Mouse (Mus musculus) CD4-positive, CD25-positive, alpha-beta regulatory T cell, adult 2 months (primary cell): Measurements from ENCODE around the gene Prdm10.

ENCODE experiments used
- DNase-seq: peaks from one replicate; pipeline ENCODE4 v3.0.0-alpha.2; 2012; ENCODE audit warnings: low read depth, low spot score

The Prdm10 gene

GRCm38 (mm10) chr9:31262226-31263105, 17.9 kb upstream of the Prdm10 start:
- DNase-seq: no peak

- no peak for DNase-seq
These were observed 14.2 kb upstream of the Prdm10 start for GRCm38 (mm10) chr9:31266013-31266659.

GRCm38 (mm10) chr9:31271221-31272015, 8.9 kb upstream of the Prdm10 start:
- DNase-seq: peak; percentile 25

- no peak for DNase-seq
These were observed 8.2 kb upstream of the Prdm10 start for GRCm38 (mm10) chr9:31272160-31272559.

- DNase-seq: no peak
These were observed 1.7 kb upstream of the Prdm10 start for GRCm38 (mm10) chr9:31278651-31279050.

GRCm38 (mm10) chr9:31279306-31279705, 1.0 kb upstream of the Prdm10 start:
- peak; percentile 13 for DNase-seq

- DNase-seq: no peak
These were observed 413 bp upstream of the Prdm10 start for GRCm38 (mm10) chr9:31279885-31280365.

GRCm38 (mm10) chr9:31281011-31281662, 799 bp downstream of the Prdm10 start:
- DNase-seq: no peak

GRCm38 (mm10) chr9:31281663-31282015, 1.3 kb downstream of the Prdm10 start:
- DNase-seq: peak; percentile 57

- no peak for DNase-seq
These were observed 2.2 kb downstream of the Prdm10 start for GRCm38 (mm10) chr9:31282536-31282935.

- peak; percentile 63 for DNase-seq
These were observed 2.7 kb downstream of the Prdm10 start for GRCm38 (mm10) chr9:31283044-31283443.

GRCm38 (mm10) chr9:31283911-31284310, 3.6 kb downstream of the Prdm10 start:
- DNase-seq: no peak

- DNase-seq: peak; percentile 33
These were observed 10.0 kb downstream of the Prdm10 start for GRCm38 (mm10) chr9:31290201-31290862.

- DNase-seq: no peak
These were observed 11.6 kb downstream of the Prdm10 start for GRCm38 (mm10) chr9:31291978-31292377.

GRCm38 (mm10) chr9:31293208-31293607, 12.9 kb downstream of the Prdm10 start:
- DNase-seq: no peak

- no peak for DNase-seq
These were observed 15.0 kb downstream of the Prdm10 start for GRCm38 (mm10) chr9:31295311-31295710.

- no peak for DNase-seq
These were observed 16.0 kb downstream of the Prdm10 start for GRCm38 (mm10) chr9:31296293-31296692.

- no peak for DNase-seq
These were observed 18.4 kb downstream of the Prdm10 start for GRCm38 (mm10) chr9:31298751-31299150.

- DNase-seq: peak; percentile 61
These were observed 20.2 kb downstream of the Prdm10 start for GRCm38 (mm10) chr9:31300525-31300924.

GRCm38 (mm10) chr9:31301107-31301506, 20.8 kb downstream of the Prdm10 start:
- DNase-seq: peak; percentile 80
